Mouse (Mus musculus): ENCODE data around the gene Mrgpra1. TPM values are rescaled to one million over a fixed set of nuclear protein-coding genes. Genes with fewer than 3 reads are reported as not detected.
"Not testable (repeated sequence)": the region's sequence is repeated elsewhere in the genome, so short reads cannot be mapped to it uniquely, and the experiment has no call there.

Mrgpra1 gene
- polyA plus RNA-seq, 1 experiment from 2014 or later, result not detected

DNA sequence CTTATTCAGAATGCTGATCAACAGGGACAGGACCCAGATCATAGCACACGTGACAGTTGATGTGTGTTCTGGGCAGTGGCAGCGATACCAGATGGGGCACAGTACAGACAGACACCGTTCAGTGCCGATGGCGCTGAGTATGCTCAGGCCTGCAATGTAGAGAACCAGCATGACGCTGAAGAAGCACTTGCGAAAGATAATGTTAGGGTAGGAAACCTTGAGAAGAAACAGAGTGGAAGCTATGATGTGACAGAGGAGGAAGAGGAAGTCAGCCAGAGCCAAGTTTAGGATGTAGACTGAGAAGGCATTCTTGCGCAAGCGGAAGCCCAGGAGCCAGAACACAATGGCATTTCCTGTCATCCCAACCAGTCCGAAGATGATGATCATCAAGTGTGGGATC lies 44.2 kb downstream of the Mrgpra1 start:
- WGBS, result 81% methylated on average over 10 of the region's 10 CpGs

DNA sequence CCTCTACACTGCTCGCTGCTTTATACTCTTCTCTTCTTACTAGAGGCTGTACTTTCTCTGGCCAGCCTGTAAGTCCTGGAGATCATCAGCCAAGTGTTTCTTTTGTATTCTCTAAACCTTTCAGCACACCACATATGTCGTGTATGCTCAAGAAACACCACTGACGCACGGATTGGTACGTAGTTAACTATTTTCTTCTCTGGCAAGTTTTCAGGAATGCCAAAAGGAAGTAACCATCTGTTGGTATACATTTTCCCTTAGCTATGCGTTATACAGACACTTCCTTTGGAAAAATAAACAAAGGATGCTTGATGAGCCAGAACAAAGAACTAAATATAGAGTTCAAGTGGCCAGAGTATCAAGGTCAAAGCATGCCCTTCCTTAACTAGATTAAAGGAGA lies 49.4 kb downstream of the Mrgpra1 start:
- H3K4me3 ChIP-seq (ENCODE audit: control insufficient read depth in 1 of 2, insufficient read depth in 1 of 2, low read depth in 1 of 2, low read length in 2 of 2); ATAC-seq (ENCODE audit: insufficient number of reproducible peaks, insufficient read depth, low FRiP score, low read depth); H3K36me3 ChIP-seq (ENCODE audit: control insufficient read depth, insufficient read depth, low read length); H3K9me3 ChIP-seq (ENCODE audit: control insufficient read depth, low read length); H3K9ac ChIP-seq (ENCODE audit: low read length); H3K27me3 ChIP-seq (ENCODE audit: control insufficient read depth, insufficient read depth, low read length); H3K4me2 ChIP-seq (ENCODE audit: low read length); H3K27ac ChIP-seq (replicated peaks in 1 of 2; ENCODE audit: control insufficient read depth in 1 of 2, insufficient read depth in 1 of 2, low read depth in 2 of 2, low read length in 2 of 2); H3K4me1 ChIP-seq (ENCODE audit: control insufficient read depth in 2 of 2, insufficient read depth in 2 of 2, low read length in 2 of 2): not testable (repeated sequence)
- 60% methylated on average over 5 of the region's 6 CpGs for WGBS

More for the DNA sequence above, 44.2 kb downstream of the Mrgpra1 start:
- no peak overlapping the region for H3K9ac ChIP-seq (ENCODE audit: low read length)
- no peak for ATAC-seq (ENCODE audit: insufficient number of reproducible peaks, insufficient read depth, low FRiP score, low read depth)
- no peak overlapping the region for H3K27ac ChIP-seq (replicated peaks in 1 of 2; ENCODE audit: control insufficient read depth in 1 of 2, insufficient read depth in 1 of 2, low read depth in 2 of 2, low read length in 2 of 2)
- no peak overlapping the region for H3K4me3 ChIP-seq (ENCODE audit: control insufficient read depth in 1 of 2, insufficient read depth in 1 of 2, low read depth in 1 of 2, low read length in 2 of 2)
- peaks cover 13% of the 10 kb centered on the region for H3K9me3 ChIP-seq (ENCODE audit: control insufficient read depth, low read length)
- no peaks in the 10 kb centered on the region for H3K4me1 ChIP-seq (ENCODE audit: control insufficient read depth in 2 of 2, insufficient read depth in 2 of 2, low read length in 2 of 2)
- no peaks in the 10 kb centered on the region for H3K36me3 ChIP-seq (ENCODE audit: control insufficient read depth, insufficient read depth, low read length)
- H3K27me3 ChIP-seq (ENCODE audit: control insufficient read depth, insufficient read depth, low read length), result no peaks in the 10 kb centered on the region
- no peak overlapping the region for H3K4me2 ChIP-seq (ENCODE audit: low read length)

DNA sequence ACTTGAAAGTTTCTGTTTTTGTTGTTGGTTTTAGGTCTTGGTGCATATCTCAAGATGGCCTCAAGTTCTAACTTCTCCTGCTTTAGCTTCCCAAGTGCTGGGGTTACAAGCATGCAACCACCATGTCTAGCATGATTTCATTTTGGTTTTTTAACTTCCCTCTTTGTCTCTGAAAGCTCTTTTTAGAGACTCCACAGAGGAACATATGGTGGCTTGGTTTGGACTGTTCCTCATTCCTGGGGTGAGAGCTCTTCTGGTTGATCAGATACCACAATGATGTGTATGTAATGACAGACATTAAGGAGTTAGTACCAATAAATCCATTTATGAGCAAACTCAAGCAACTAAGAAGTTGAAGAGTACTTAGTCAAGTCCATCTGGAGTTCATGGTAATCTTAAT lies 54.4 kb downstream of the Mrgpra1 start:
- H3K27ac ChIP-seq (replicated peaks in 1 of 2; ENCODE audit: control insufficient read depth in 1 of 2, insufficient read depth in 1 of 2, low read depth in 2 of 2, low read length in 2 of 2); H3K4me2 ChIP-seq (ENCODE audit: low read length); ATAC-seq (ENCODE audit: insufficient number of reproducible peaks, insufficient read depth, low FRiP score, low read depth); H3K9ac ChIP-seq (ENCODE audit: low read length); H3K4me3 ChIP-seq (ENCODE audit: control insufficient read depth in 1 of 2, insufficient read depth in 1 of 2, low read depth in 1 of 2, low read length in 2 of 2); H3K9me3 ChIP-seq (ENCODE audit: control insufficient read depth, low read length); H3K36me3 ChIP-seq (ENCODE audit: control insufficient read depth, insufficient read depth, low read length); H3K27me3 ChIP-seq (ENCODE audit: control insufficient read depth, insufficient read depth, low read length); H3K4me1 ChIP-seq (ENCODE audit: control insufficient read depth in 2 of 2, insufficient read depth in 2 of 2, low read length in 2 of 2): not testable (repeated sequence)

Other genes with a start within 250 kb of the Mrgpra1 start
- gene Ptpn5, start 220.6 kb downstream of the Mrgpra1 start, polyA plus RNA-seq (2014; fragmentation: Nextera tagmentation; extraction: Ambion mirVana), result 0.09 TPM in 2 replicates
- gene Mrgpra6, start 149.3 kb downstream of the Mrgpra1 start, polyA plus RNA-seq (2014; fragmentation: Nextera tagmentation; extraction: Ambion mirVana), result not detected in 2 replicates
- gene Mrgpra9, start 101.4 kb downstream of the Mrgpra1 start, polyA plus RNA-seq (2014; fragmentation: Nextera tagmentation; extraction: Ambion mirVana), result not detected in 2 replicates
- not detected in 2 replicates for gene Mrgpra2a, start 97.9 kb upstream of the Mrgpra1 start, polyA plus RNA-seq (2014; fragmentation: Nextera tagmentation; extraction: Ambion mirVana)
- gene Mrgpra2b, start 174.6 kb upstream of the Mrgpra1 start, polyA plus RNA-seq (2014; fragmentation: Nextera tagmentation; extraction: Ambion mirVana), result not detected in 2 replicates
- not detected in 2 replicates for gene Mrgpra3, start 247.1 kb upstream of the Mrgpra1 start, polyA plus RNA-seq (2014; fragmentation: Nextera tagmentation; extraction: Ambion mirVana)